Mouse (Mus musculus) midbrain, embryonic 13.5 days (tissue): ENCODE measurements at regions not wholly inside any gene's neighbourhood (a gene's known extent, or its start where the extent isn't known, plus 50 kb on each side); places are given as distances from the start of the nearest gene placed in this dataset.
"Not testable (repeated sequence)": the region's sequence is repeated elsewhere in the genome, so short reads cannot be mapped to it uniquely, and the experiment has no call there.

Experiments used
- ATAC-seq: fragments of 200-750 bp; cut with Nextera tagmentation; 2 replicates; pipeline ENCODE4 v1.8.0; 2017; ENCODE audit warnings: mild to moderate bottlenecking, moderate TSS enrichment, moderate library complexity
- H3K27ac ChIP-seq: fragments of 300-500 bp; sonication (generic); 2 replicates; pipeline ENCODE4 v1.5.1; 2015; ENCODE audit warnings: inconsistent platforms, mild to moderate bottlenecking, moderate library complexity
- H3K27me3 ChIP-seq: fragments of 300-500 bp; sonication (generic); 2 replicates; pipeline ENCODE4 v1.6.1; 2015; ENCODE audit warnings: mild to moderate bottlenecking, inconsistent platforms
- H3K36me3 ChIP-seq: fragments of 300-500 bp; sonication (generic); 2 replicates; pipeline ENCODE4 v1.6.1; 2015; ENCODE audit warnings: mild to moderate bottlenecking, inconsistent platforms
- H3K4me1 ChIP-seq: fragments of 300-500 bp; sonication (generic); replicated peaks from 2 replicates; pipeline ENCODE4 v1.6.1; 2015; ENCODE audit warnings: inconsistent platforms
- H3K4me2 ChIP-seq: fragments of 300-500 bp; sonication (generic); replicated peaks from 2 replicates; pipeline ENCODE4 v1.6.1; 2015; ENCODE audit warnings: moderate library complexity, mild to moderate bottlenecking, inconsistent platforms
- H3K4me3 ChIP-seq: fragments of 300-500 bp; sonication (generic); replicated peaks from 2 replicates; pipeline ENCODE4 v1.5.1; 2015; ENCODE audit warnings: mild to moderate bottlenecking, inconsistent platforms
- H3K9ac ChIP-seq: fragments of 300-500 bp; sonication (generic); replicated peaks from 2 replicates; pipeline ENCODE4 v1.6.1; 2015; ENCODE audit warnings: mild to moderate bottlenecking, inconsistent platforms
- H3K9me3 ChIP-seq: fragments of 300-500 bp; sonication (generic); 2 replicates; pipeline ENCODE4 v1.6.1; 2016; ENCODE audit warnings: mild to moderate bottlenecking, inconsistent platforms
- WGBS: fragments of 180-500 bp; shearing (Covaris S2); methylation state at CpG from one replicate; pipeline ENCODE4 v1.1.7; 2015; 5-methylcytosine and 5-hydroxymethylcytosine counted together

DNA sequence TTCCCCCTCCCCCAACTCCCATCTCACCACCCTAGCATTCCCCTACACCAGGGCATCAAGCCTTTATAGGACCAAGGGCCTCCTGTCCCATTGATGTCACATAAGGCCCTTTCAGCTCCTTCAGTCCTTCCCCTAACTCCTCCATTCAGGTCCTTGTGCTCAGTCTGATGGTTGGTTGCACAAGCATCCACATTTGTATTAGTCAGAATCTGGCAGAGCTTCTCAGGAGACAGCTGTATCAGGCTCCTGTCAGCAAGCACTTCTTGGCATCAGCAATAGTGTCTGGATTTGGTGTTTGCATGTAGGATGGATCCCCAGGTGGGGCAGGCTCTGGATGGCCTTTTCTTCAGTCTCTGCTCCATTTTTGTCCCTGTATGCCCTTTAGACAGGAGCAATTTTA, 237.4 kb upstream of the Slc39a10 start:
- not testable (repeated sequence) for H3K9ac ChIP-seq, H3K36me3 ChIP-seq, H3K4me2 ChIP-seq, H3K27me3 ChIP-seq, H3K9me3 ChIP-seq, H3K27ac ChIP-seq, H3K4me1 ChIP-seq, ATAC-seq, H3K4me3 ChIP-seq

DNA sequence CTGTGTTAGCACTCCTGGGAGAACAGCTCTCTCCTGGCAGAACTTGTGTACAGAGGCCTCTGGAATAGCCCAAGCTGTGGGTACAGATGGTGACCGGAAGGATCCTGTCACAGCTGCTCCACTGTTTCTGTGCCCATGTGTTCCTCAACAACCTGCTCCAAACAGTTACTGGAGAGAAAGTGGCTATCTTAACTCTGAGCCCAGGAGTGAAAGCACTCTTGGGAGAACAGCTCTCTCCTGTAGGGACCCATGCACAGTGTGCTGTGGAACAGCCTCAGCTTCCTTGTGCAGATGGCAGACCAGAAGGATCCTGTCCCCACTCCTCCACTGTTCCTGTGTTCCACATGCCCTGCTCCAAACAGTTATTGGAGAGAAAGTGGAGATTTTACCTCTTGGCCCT, 227.0 kb upstream of the Slc39a10 start:
- Histone ChIP-seq H3K27me3 (no peaks in the 10 kb centered on the region), H3K9ac (no peak overlapping the region), H3K4me1 (no peaks in the 10 kb centered on the region), H3K4me3 (no peak overlapping the region), H3K9me3 (no peaks in the 10 kb centered on the region), H3K4me2 (no peak overlapping the region), H3K27ac (no peak overlapping the region), H3K36me3 (no peaks in the 10 kb centered on the region)
- WGBS, result 96% methylated on average over 1 of the region's 1 CpGs
- ATAC-seq, result no peak

- H3K9me3 ChIP-seq, ATAC-seq, H3K27ac ChIP-seq, H3K27me3 ChIP-seq, H3K9ac ChIP-seq, H3K4me3 ChIP-seq, H3K4me2 ChIP-seq, H3K36me3 ChIP-seq, H3K4me1 ChIP-seq: not testable (repeated sequence)
- WGBS, result 95% methylated on average over 4 of the region's 4 CpGs
These were observed 224.0 kb upstream of the Slc39a10 start for GRCm38 (mm10) chr1:47116681-47117080.

DNA sequence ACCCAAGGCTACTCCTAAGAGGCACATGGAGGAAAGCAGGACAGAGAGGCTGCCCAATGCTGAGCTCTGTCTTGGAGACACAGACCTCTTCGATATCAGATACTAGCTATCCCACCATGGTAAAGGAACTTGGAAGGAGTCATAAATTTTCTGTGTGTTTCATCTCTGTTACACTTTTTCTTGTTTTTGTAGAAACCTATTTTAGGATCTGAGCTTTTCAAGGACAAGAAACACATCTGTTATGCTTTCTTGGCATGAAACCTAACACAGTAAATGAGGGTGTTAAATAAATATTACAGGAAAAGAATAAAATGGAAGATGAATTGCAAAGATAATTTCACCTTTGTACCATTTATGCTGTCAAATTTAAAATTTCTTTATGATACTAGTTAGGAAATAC, 219.8 kb upstream of the Slc39a10 start:
- no peaks in the 10 kb centered on the region for H3K27me3 ChIP-seq
- no peak overlapping the region for H3K27ac ChIP-seq
- 89% methylated on average over 1 of the region's 1 CpGs for WGBS
- no peak overlapping the region for H3K4me2 ChIP-seq
- no peak overlapping the region for H3K9ac ChIP-seq
- no peaks in the 10 kb centered on the region for H3K4me1 ChIP-seq
- H3K36me3 ChIP-seq, result no peaks in the 10 kb centered on the region
- H3K4me3 ChIP-seq, result no peak overlapping the region
- no peak for ATAC-seq
- no peaks in the 10 kb centered on the region for H3K9me3 ChIP-seq

DNA sequence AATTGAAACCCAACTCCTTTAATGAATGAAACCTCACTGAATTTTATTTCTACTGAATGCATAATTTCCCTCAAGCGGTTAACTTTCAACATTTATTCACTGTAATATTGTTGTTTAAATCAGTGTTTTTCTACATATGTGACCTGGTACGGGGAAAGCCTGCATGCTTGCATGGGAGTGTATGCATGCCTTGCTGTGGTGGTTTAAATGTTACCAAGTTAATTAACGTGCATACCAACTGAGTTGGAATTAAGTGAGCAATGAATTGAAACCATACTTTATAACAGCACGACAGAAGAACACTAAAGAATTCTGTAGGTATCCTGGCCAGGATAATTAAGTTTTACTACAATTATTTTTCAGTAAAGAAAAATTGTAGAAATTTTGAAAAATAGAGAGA, 211.4 kb upstream of the Slc39a10 start:
- no peak for ATAC-seq
- no peak overlapping the region for H3K4me3 ChIP-seq
- H3K27ac ChIP-seq, result no peak overlapping the region
- H3K4me1 ChIP-seq, result no peaks in the 10 kb centered on the region
- no peaks in the 10 kb centered on the region for H3K27me3 ChIP-seq
- 77% methylated on average over 4 of the region's 4 CpGs for WGBS
- H3K36me3 ChIP-seq, result no peaks in the 10 kb centered on the region
- H3K9me3 ChIP-seq, result no peaks in the 10 kb centered on the region
- no peak overlapping the region for H3K9ac ChIP-seq
- no peak overlapping the region for H3K4me2 ChIP-seq

DNA sequence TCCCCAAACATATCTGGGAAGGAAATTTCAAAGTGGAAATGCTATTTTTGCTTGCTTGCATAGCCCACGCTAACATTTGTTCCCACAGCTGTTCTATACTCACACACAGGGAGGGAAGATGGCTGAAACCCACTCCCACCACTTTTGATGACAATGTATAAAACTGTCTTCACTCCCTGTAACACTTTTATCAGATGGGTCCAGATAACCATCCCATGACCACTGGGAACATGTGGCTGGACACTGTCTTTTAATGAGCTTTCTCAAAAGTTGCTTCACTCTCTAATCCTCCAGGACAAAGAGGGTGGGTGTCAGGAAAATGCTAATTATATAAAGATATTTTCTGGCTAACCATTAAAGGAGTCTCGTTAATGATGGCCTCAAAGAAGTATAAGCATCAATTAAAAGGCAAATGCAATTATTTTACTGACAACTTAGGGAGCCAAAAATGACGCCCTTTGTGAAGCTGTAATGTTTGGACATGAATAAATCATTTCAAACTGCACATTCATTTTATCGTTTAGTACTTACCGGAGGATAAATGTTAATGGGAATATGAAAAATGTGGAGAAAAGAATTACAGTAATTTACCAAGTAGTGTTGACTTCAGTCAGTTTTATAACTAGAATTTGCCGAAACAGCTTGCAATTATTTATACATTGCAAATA, 210.8 kb upstream of the Slc39a10 start:
- ATAC-seq, result no peak
- WGBS, result 76% methylated on average over 6 of the region's 6 CpGs
- Histone ChIP-seq H3K9ac (no peak overlapping the region), H3K36me3 (no peaks in the 10 kb centered on the region), H3K27ac (no peak overlapping the region), H3K27me3 (no peaks in the 10 kb centered on the region), H3K4me1 (no peaks in the 10 kb centered on the region), H3K9me3 (no peaks in the 10 kb centered on the region), H3K4me2 (no peak overlapping the region), H3K4me3 (no peak overlapping the region)

- Histone ChIP-seq H3K9me3 (no peaks in the 10 kb centered on the region), H3K36me3 (no peaks in the 10 kb centered on the region), H3K4me3 (no peak overlapping the region), H3K9ac (no peak overlapping the region), H3K4me1 (0 out of 2 replicates have a peak, but pooled peaks cover 2% of the 10 kb centered on the region), H3K4me2 (no peak overlapping the region), H3K27ac (no peak overlapping the region), H3K27me3 (no peaks in the 10 kb centered on the region)
- no peak for ATAC-seq
- WGBS, result 70% methylated on average over 7 of the region's 7 CpGs
These were observed 204.7 kb upstream of the Slc39a10 start for GRCm38 (mm10) chr1:47097084-47097996.

- Histone ChIP-seq H3K4me3 (no peak overlapping the region), H3K4me2 (no peak overlapping the region), H3K27ac (no peak overlapping the region), H3K27me3 (no peaks in the 10 kb centered on the region), H3K9me3 (no peaks in the 10 kb centered on the region), H3K9ac (no peak overlapping the region), H3K36me3 (no peaks in the 10 kb centered on the region), H3K4me1 (0 out of 2 replicates have a peak, but pooled peaks cover 2% of the 10 kb centered on the region)
- no peak; the same call in 1 of the 2 replicates for ATAC-seq
- WGBS, result 16% methylated on average over 3 of the region's 3 CpGs
These were observed 201.8 kb upstream of the Slc39a10 start for GRCm38 (mm10) chr1:47094498-47094897.

DNA sequence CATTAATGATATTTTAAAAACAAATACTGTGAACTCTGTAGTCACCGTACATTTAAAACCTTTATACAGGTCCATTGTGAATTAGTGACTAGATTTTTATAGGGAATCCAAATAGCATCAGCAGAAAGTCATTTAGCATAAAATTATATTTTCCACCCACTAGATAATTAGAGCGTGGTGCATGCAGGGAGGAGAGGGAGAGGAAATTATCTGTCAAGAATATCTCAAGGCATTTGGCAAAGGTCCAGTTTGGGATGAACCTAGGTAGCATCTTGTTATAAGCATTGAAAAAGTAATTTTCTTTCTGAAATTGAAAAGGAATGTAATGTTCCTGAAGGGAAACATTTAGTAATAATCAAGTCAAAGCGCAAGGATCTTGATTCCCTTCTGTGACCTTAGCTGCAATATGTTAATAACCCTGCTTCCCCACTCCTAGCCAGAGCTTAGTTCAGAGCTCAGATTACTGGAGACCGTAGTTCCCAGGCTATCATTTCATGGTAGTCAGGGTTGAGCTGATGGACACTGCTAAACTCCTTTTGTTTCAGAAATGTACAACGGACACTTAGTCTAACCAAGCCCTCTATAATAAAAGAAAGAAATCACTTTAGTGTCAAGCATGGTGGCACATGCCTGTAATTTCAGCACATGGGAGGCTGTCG, 200.8 kb upstream of the Slc39a10 start:
- H3K4me1 ChIP-seq, result 0 out of 2 replicates have a peak, but pooled peaks cover 2% of the 10 kb centered on the region
- H3K27me3 ChIP-seq, result no peaks in the 10 kb centered on the region
- 0 out of 2 replicates have a peak, but pooled peaks have one; percentile 45 for ATAC-seq
- no peak overlapping the region for H3K9ac ChIP-seq
- no peak overlapping the region for H3K27ac ChIP-seq
- no peaks in the 10 kb centered on the region for H3K9me3 ChIP-seq
- H3K4me3 ChIP-seq, result no peak overlapping the region
- no peaks in the 10 kb centered on the region for H3K36me3 ChIP-seq
- WGBS, result 57% methylated on average over 6 of the region's 6 CpGs
- no peak overlapping the region for H3K4me2 ChIP-seq

GRCm38 (mm10) chr1:47076423-47076822, 183.8 kb upstream of the Slc39a10 start:
- Histone ChIP-seq H3K27me3 (no peaks in the 10 kb centered on the region), H3K27ac (no peak overlapping the region), H3K9me3 (no peaks in the 10 kb centered on the region), H3K4me2 (no peak overlapping the region), H3K4me3 (no peak overlapping the region), H3K4me1 (no peaks in the 10 kb centered on the region), H3K9ac (no peak overlapping the region), H3K36me3 (no peaks in the 10 kb centered on the region)
- no peak for ATAC-seq
- 81% methylated on average over 7 of the region's 7 CpGs for WGBS

DNA sequence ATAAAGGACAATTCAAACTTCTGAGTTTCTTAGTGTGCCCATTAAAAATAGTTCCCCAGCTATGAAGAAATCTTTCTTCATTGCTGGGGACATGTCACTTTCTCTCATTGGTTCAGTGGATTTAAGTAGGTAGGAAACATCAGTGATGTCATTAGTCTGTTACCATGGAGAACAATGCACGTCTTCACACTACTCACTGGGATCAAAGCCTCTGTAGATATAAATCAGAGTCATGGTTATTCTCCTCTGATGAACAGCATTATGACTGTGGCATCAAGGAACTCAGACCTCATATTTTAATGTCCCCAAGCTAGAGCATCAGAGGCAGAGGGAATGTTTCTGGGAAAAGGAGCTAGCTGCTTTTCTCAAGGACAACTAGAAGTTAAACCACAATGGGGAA, 165.5 kb upstream of the Slc39a10 start:
- no peaks in the 10 kb centered on the region for H3K36me3 ChIP-seq
- no peak for ATAC-seq
- no peak overlapping the region for H3K4me2 ChIP-seq
- 77% methylated on average over 1 of the region's 1 CpGs for WGBS
- H3K4me3 ChIP-seq, result no peak overlapping the region
- H3K4me1 ChIP-seq, result no peaks in the 10 kb centered on the region
- H3K27ac ChIP-seq, result no peak overlapping the region
- H3K27me3 ChIP-seq, result no peaks in the 10 kb centered on the region
- H3K9ac ChIP-seq, result no peak overlapping the region
- H3K9me3 ChIP-seq, result no peaks in the 10 kb centered on the region

GRCm38 (mm10) chr1:47057344-47057743, 164.7 kb upstream of the Slc39a10 start:
- Histone ChIP-seq H3K4me1 (no peaks in the 10 kb centered on the region), H3K4me3 (no peak overlapping the region), H3K27ac (no peak overlapping the region), H3K36me3 (no peaks in the 10 kb centered on the region), H3K4me2 (no peak overlapping the region), H3K9ac (no peak overlapping the region), H3K27me3 (no peaks in the 10 kb centered on the region), H3K9me3 (no peaks in the 10 kb centered on the region)
- ATAC-seq, result no peak
- WGBS, result 75% methylated on average over 3 of the region's 3 CpGs
